Mouse (Mus musculus) frontal cortex, postnatal 25 days (tissue): ENCODE measurements around the gene Oit1.

ENCODE experiments used
- DNase-seq, 2 experiments: peaks; one replicate each; pipeline ENCODE4 v3.0.0; 2022; ENCODE audit warnings: low spot score in 2 of 2

Oit1 gene

DNA sequence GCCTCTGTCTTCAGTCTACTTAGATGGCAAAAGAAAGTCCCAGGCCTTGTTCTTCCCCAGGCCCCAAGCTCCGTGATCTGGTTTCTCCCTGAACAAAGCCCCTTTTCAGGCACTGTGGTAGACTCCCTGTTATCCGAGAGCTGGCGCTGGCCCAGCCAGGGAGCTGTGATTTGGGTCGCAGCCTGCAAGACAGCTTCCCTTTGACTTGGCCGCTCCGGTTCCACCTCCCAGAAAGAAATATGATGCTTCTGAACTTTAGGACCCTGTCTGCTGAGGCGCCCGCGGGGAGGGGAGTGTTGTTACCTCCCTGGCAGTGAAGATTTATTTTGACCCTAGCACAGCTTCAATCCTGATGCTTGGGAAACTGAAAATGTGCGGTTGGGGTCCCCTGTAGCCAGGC is 42.6 kb downstream of the Oit1 start:
- no peak for DNase-seq

GRCm38 (mm10) chr14:8334511-8334910 is 44.0 kb downstream of the Oit1 start:
- no peak for DNase-seq

DNA sequence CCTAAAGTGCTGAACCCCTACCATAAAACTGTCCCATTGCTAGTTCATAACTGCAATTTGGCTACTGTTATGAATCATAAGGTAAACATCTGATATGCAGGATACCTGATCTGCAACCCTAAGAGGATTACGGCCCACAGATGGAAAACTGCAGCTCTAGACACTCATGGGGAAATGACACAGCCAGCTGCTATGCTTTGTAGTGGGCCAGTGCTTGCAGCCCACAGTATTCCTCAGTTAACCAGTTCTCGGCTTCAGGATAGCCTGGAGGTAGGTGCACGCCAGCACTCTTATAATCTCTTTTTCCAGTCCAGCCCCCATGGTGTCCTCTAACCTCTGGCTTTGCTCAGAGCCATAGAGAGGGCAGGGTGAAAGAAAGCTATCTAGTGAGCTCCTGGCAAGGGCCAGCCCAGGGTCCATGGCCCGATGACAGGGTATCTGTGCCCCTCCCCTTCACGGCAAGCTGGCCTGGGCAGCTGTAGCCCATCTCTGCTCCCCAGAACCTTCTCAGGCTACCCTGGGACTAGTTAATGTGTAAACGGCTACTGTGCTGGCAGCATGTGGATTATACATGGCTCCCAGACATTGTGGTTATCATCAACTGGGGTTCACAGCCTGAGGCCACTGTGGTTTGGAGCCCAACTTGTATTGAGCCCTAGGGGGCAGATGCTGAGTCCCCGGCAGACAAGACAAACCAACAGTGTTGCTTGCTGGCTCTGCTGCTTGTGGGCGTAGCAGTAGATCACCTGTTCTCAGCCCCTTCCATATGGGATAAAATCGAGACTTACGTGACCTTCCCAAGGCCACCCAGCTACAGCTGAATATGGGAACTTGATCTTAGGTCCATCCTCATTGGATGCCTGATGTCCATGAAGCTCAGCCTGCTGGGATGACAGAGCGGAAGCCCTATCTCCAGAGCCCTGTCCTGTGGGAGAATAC is 46.0 kb downstream of the Oit1 start:
- no peak for DNase-seq

GRCm38 (mm10) chr14:8331307-8331905 is 47.1 kb downstream of the Oit1 start:
- DNase-seq: no peak

GRCm38 (mm10) chr14:8330390-8330789 is 48.2 kb downstream of the Oit1 start:
- no peak for DNase-seq

DNA sequence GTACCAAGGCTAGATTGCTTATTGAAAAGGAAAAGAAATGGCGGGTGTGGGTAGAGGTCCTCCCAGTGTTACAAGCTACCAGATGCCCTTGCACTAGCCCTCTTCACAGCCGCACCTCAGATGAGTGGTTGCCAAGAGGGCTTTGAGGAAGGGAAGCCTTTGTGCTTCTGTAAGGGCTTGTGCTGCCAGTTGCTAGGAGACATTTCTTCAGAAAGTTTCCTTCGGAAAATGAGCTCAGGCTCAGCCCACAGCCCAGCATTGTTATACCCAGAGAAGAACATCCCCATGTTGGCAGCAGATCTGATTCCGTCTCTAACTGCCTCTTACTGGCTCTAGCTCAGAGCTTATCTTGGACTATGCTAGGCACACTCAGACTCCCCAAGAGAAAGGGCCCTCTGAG is 49.0 kb downstream of the Oit1 start:
- DNase-seq: no peak

GRCm38 (mm10) chr14:8327371-8327770 is 51.2 kb downstream of the Oit1 start:
- DNase-seq: no peak

DNA sequence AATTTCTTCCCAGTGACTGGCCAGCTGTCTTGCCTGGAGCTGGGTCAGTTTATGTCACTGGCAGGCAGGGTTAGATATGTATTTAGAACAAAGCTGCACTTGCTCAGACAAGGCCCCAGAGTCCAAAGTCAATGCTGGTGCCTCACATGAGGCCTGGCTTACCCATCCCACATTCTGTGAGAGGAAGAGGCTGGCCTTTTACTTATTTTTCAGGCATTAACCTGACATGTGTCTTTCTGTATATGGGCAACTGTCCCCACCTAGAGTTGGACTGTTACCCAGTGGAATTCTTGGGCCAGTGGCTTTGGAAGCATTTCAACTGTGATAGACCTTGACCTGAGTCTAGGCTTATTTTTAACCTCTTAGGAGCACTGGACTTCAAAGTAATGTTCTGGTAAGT is 51.6 kb downstream of the Oit1 start:
- no peak for DNase-seq

DNA sequence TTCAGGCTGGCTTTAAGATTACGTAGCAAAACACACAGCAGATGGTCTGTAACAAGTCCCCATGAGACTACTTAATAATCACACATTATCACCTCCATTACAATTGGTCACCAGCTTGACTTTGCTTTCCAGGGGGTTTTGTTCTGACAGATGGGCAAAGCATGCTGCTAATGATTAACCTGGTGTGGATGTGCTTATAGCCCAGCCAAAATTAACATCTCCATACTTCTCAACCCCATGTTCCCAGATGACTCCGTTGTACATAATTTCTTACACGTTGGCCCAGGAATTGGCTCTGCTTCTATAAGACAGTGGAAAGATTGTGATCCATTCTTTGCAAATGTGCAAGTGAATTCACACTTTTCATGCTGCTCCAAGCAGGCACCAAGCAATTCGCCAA is 52.8 kb downstream of the Oit1 start:
- no peak for DNase-seq

DNA sequence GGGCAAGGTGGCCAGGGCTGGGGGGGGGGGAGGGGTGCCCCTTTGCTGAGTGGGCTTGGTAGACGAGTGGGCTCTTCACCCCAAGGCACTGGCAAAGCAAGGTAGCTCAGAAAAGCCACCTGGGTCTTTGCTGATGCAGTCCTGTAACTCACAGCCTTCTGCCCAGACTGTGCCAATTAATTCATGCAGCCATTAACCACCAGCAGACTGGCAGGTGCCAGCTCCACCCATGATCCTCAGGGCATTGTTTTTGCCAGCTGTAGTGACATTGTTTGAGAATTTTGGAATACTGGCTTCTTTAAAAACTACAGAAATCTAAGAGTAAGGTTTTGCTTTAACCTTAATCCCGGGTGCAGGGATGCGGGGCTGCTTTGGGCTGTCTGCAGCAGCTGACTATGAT is 58.0 kb downstream of the Oit1 start:
- DNase-seq: no peak

- DNase-seq: no peak
Observed at GRCm38 (mm10) chr14:8317194-8318097, 61.1 kb downstream of the Oit1 start, which contains the start of gene Fam107a. TSS of gene Fam107a (minus strand) at chr14:8318023.

- DNase-seq: no peak
Observed at GRCm38 (mm10) chr14:8316366-8317193, 62.0 kb downstream of the Oit1 start.

- no peak for DNase-seq
Observed at GRCm38 (mm10) chr14:8315169-8315568, 63.4 kb downstream of the Oit1 start.

DNA sequence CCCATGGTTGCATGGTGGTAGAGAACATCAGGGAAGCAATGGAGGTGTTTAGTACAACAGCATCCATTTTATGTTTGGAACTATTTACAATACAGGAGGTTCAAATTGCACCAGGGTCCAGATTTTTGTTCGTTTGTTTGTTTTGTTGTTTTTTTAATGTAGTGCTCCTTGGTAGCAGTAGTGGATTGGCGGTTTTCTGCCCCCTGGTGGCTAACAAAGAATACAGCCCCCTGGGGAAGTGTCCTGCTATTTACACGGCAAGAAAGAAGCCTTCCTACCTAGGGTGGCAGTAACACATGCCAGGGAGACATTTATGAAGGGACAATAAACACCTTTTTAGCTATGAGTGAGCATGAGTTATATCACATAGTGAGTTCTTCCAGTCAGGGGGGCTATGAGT is 64.0 kb downstream of the Oit1 start:
- no peak for DNase-seq

GRCm38 (mm10) chr14:8313877-8314276 is 64.7 kb downstream of the Oit1 start:
- DNase-seq: no peak

DNA sequence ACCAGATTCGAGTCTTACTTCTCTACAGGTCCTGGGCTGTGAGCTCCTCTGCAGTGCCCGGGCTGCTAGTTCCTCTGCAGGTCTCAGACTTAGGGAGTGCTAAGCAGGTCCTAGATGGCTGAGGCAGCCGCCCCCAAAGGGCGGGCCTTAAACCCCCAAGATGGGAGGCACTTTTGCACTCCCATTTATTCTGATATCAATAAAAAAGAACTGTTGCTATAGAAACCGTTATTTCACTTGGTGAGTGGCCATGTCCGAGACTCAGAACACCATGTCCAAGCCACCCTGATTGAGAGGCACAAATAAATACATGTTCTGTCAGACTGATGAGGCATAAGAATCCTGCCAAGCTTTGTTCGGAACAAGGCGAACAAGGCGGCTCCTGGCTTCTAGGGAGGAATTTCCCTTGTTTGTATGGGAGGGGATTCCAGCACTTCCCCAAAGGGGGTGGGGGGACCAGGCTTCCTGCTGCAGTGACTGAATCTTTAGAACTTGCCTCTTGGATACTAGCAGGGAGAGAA is 68.9 kb downstream of the Oit1 start:
- no peak for DNase-seq

- DNase-seq: no peak
Observed at GRCm38 (mm10) chr14:8308650-8309049, 69.9 kb downstream of the Oit1 start.

DNA sequence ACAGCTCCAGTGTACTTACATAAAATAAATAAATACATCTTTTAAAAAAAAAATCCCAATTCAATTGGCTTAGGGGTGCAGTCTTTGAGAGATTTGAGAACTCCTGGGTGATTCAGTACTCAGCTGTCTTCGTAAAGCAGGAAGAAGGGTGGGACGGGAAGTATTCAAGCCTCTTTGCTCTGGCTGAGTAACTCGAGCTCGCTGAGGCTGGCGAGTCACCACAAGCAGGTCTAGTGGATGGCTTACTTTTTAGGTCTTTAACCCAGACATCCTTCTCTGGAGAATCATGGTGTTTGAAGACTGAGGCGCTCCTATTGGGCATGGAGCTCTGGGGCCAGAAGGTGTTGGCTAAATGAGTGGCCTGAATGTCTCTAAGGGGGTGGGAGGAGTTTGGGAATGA is 71.7 kb downstream of the Oit1 start:
- no peak for DNase-seq

DNA sequence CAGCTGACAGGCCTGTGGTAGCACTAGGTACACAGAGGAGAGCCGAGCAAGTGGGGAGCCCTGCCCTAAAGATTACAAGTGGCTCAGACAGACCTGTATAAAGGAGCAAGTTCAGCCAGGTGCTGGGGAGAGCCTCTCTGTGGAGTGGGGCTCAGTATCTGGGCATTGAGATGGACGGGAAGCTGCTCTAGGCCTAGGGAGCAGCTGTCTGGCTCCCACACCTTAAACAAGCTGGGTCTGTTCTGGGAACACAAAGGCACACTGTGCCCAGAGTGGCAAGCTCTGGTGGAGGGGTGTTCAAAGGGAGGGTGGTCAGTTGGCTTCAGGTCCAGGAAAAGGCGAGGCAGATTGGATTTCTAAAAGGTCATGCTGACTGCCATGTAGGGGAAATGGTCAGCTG is 73.5 kb downstream of the Oit1 start:
- DNase-seq: no peak

GRCm38 (mm10) chr14:8304082-8304481 is 74.5 kb downstream of the Oit1 start:
- no peak for DNase-seq

DNA sequence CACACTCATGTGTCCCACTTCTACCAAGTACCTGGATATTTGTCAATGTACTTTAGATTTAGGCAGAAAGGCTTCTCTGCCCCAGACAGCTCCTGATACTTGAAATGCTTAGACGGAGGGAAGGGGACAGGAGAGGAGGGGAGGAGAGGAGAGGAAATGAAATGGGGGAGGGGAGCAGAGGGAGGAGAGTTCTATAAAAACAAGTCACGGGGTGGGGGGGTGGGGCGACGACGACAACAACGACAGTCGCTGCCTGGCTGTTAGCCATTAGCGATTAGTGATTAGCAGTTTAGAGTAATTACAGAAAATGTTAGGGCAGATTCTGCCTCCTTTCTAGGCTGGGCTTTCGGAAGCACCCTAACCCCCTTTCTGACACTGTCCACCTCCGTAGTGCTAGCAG is 75.9 kb downstream of the Oit1 start:
- no peak for DNase-seq
